Mouse (Mus musculus) urinary bladder, adult 18-20 months (tissue): ENCODE results near the gene Abcb8.
A peak's percentile ranks its signal among the peaks of the same experiment; 100 is the strongest.

Experiments used
- DNase-seq, 2 experiments: peaks; one replicate each; pipeline ENCODE4 v3.0.0; 2022; ENCODE audit warnings: low spot score in 2 of 2, mixed read lengths in 2 of 2

Abcb8 gene

GRCm38 (mm10) chr5:24366426-24366825, 27.0 kb upstream of the Abcb8 start:
- DNase-seq = no peak

GRCm38 (mm10) chr5:24369767-24370166, 23.7 kb upstream of the Abcb8 start:
- no peak for DNase-seq

GRCm38 (mm10) chr5:24373807-24374206, 19.7 kb upstream of the Abcb8 start:
- no peak for DNase-seq

- no peak for DNase-seq
These were observed 19.2 kb upstream of the Abcb8 start for GRCm38 (mm10) chr5:24374216-24374615.

GRCm38 (mm10) chr5:24374666-24375328, 18.7 kb upstream of the Abcb8 start:
- no peak for DNase-seq

GRCm38 (mm10) chr5:24378700-24379099, 14.8 kb upstream of the Abcb8 start:
- DNase-seq = no peak

- DNase-seq = no peak
These were observed 14.0 kb upstream of the Abcb8 start for GRCm38 (mm10) chr5:24379501-24379900.

GRCm38 (mm10) chr5:24380499-24380898, 13.0 kb upstream of the Abcb8 start:
- no peak for DNase-seq

GRCm38 (mm10) chr5:24381486-24381885, 12.0 kb upstream of the Abcb8 start:
- no peak for DNase-seq

- DNase-seq = no peak
These were observed 11.5 kb upstream of the Abcb8 start for GRCm38 (mm10) chr5:24381988-24382387.

GRCm38 (mm10) chr5:24383026-24383859, 10.2 kb upstream of the Abcb8 start:
- DNase-seq = peak; percentile 81 to 88

GRCm38 (mm10) chr5:24384407-24384806, 9.1 kb upstream of the Abcb8 start:
- DNase-seq = no peak

GRCm38 (mm10) chr5:24385374-24385773, 8.1 kb upstream of the Abcb8 start:
- no peak for DNase-seq

- DNase-seq = no peak
These were observed 7.4 kb upstream of the Abcb8 start for GRCm38 (mm10) chr5:24385887-24386550.

GRCm38 (mm10) chr5:24387264-24388241, 5.9 kb upstream of the Abcb8 start:
- peak; percentile 35 to 57 for DNase-seq

- no peak for DNase-seq
These were observed 5.1 kb upstream of the Abcb8 start for GRCm38 (mm10) chr5:24388246-24388915.

- DNase-seq = no peak
These were observed 4.3 kb upstream of the Abcb8 start for GRCm38 (mm10) chr5:24389011-24389657.

- no peak for DNase-seq
These were observed 3.8 kb upstream of the Abcb8 start for GRCm38 (mm10) chr5:24389658-24390020.

GRCm38 (mm10) chr5:24391864-24392263, 1.6 kb upstream of the Abcb8 start, which contains the start of gene Atg9b:
Atg9b (minus strand) TSS chr5:24392143.
- DNase-seq = peak in 1 of 2 experiments; percentile 19

- DNase-seq = peak; percentile 34 to 67
These were observed 739 bp upstream of the Abcb8 start for GRCm38 (mm10) chr5:24392724-24393123.
